Mouse (Mus musculus) E14TG2a.4 (cell line): ENCODE results near the gene Pycard.

ENCODE experiments used
- CTCF ChIP-seq: conservative IDR thresholded peaks from 2 replicates; pipeline ENCODE4 v1.5.1; 2014; ENCODE audit warnings: low read length
- NANOG ChIP-seq: IDR thresholded peaks from 2 replicates; pipeline ENCODE4 v1.6.1; 2014; ENCODE audit warnings: borderline replicate concordance, low read length, mixed read lengths

DNA sequence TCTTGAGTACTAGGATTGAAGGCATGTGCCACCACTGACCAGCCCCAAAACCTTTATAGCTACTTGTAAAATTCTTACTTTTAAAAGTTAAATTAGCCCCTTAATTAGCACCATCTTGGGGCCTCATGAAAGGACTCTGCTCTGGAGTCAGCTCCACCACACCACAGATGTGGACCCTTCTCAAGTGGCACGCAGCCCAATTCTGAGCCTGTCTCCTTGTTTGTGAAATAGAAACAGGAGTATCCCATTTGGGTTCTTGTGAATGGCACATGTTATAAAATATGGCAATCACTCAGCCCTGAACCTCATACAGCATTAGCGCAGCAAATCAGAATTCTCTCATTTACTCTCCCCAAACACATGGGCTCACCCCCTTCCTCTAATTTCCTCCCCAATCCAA is 14.8 kb downstream of the Pycard start:
- TF ChIP-seq CTCF (no peak), NANOG (no peak)
